Mouse (Mus musculus) stomach, postnatal 0 days (tissue): ENCODE measurements around the gene Vgf. TPM values are rescaled to one million over a fixed set of nuclear protein-coding genes. Genes with fewer than 3 reads are reported as not detected.

ENCODE experiments used
- ATAC-seq: fragments of 200-750 bp; cut with Nextera tagmentation; 2 replicates; pipeline ENCODE4 v1.8.0; 2017; ENCODE audit not compliant: low FRiP score, low TSS enrichment
- DNase-seq: peaks from one replicate; pipeline ENCODE4 v3.0.0-alpha.2; 2016; ENCODE audit warnings: low spot score
- H3K27ac ChIP-seq: fragments of 300-500 bp; sonication (generic); replicated peaks from 2 replicates; pipeline ENCODE4 v1.5.1; 2014; ENCODE audit warnings: mild to moderate bottlenecking, control low read depth
- H3K27me3 ChIP-seq: fragments of 300-500 bp; sonication (generic); 2 replicates; pipeline ENCODE4 v1.6.1; 2014; ENCODE audit warnings: low read length; ENCODE audit not compliant: control insufficient read depth, insufficient read depth
- H3K36me3 ChIP-seq: fragments of 300-500 bp; sonication (generic); 2 replicates; pipeline ENCODE4 v1.6.1; 2014; ENCODE audit warnings: low read length, mixed read lengths; ENCODE audit not compliant: control insufficient read depth, insufficient read depth
- H3K4me1 ChIP-seq: fragments of 300-500 bp; sonication (generic); replicated peaks from 2 replicates; pipeline ENCODE4 v1.6.1; 2014; ENCODE audit warnings: antibody characterized with exemption; ENCODE audit not compliant: control insufficient read depth, insufficient read depth
- H3K4me2 ChIP-seq: fragments of 300-500 bp; sonication (generic); replicated peaks from 2 replicates; pipeline ENCODE4 v1.6.1; 2014; ENCODE audit warnings: low read depth, mild to moderate bottlenecking, control low read depth, moderate library complexity
- H3K4me3 ChIP-seq: fragments of 300-500 bp; sonication (generic); 2 replicates; pipeline ENCODE4 v1.5.1; 2014; ENCODE audit warnings: low read depth, low read length, control low read depth
- H3K9ac ChIP-seq: fragments of 300-500 bp; sonication (generic); 2 replicates; pipeline ENCODE4 v1.6.1; 2014; ENCODE audit warnings: mild to moderate bottlenecking, low read length, control low read depth, mixed read lengths
- H3K9me3 ChIP-seq: fragments of 300-500 bp; sonication (generic); 2 replicates; pipeline ENCODE4 v1.6.1; 2016; ENCODE audit warnings: low read length; ENCODE audit not compliant: control insufficient read depth
- CTCF ChIP-seq: IDR thresholded peaks from 2 replicates; pipeline ENCODE4 v1.5.1; 2016; ENCODE audit warnings: antibody characterized with exemption, low read depth, mild to moderate bottlenecking, moderate library complexity
- EP300 ChIP-seq: optimal IDR thresholded peaks from 2 replicates; pipeline ENCODE3; 2016; ENCODE audit warnings: antibody characterized with exemption
- WGBS: fragments of 180-500 bp; shearing (Covaris S2); extraction: QIAGEN DNeasy Blood & Tissue Kit; methylation state at CpG from one replicate; pipeline ENCODE4 v1.1.7; 2014; 5-methylcytosine and 5-hydroxymethylcytosine counted together
- polyA plus RNA-seq: library from polyadenylated mRNA; unstranded; fragments of >200 nt; fragmentation: Nextera tagmentation; extraction: Ambion mirVana; gene quantifications from 2 replicates; pipeline ENCODE4 v1.2.1, GENCODE M21; 2015

Vgf gene
- polyA plus RNA-seq, 1 experiment from 2014 or later: 1.8 TPM

GRCm38 (mm10) chr5:137065923-137066322, 39.7 kb downstream of the Vgf start:
- WGBS: 66% methylated on average over 8 of the region's 8 CpGs
- no peak overlapping the region for H3K9ac ChIP-seq
- no peak overlapping the region for H3K4me2 ChIP-seq
- TF ChIP-seq EP300: no peak
- TF ChIP-seq CTCF: peak; percentile 18; the same call in 1 of the 2 replicates
- H3K4me1 ChIP-seq: no peaks in the 10 kb centered on the region
- no peaks in the 10 kb centered on the region for H3K27me3 ChIP-seq
- H3K4me3 ChIP-seq: no peak overlapping the region
- no peaks in the 10 kb centered on the region for H3K9me3 ChIP-seq
- no peak for DNase-seq
- ATAC-seq: no peak
- no peaks in the 10 kb centered on the region; the same call in 1 of the 2 replicates for H3K36me3 ChIP-seq
- no peak overlapping the region for H3K27ac ChIP-seq

GRCm38 (mm10) chr5:137068711-137069110, 42.5 kb downstream of the Vgf start:
- H3K4me2 ChIP-seq: no peak overlapping the region
- no peak for ATAC-seq
- 76% methylated on average over 4 of the region's 4 CpGs for WGBS

GRCm38 (mm10) chr5:137070881-137071605, 44.9 kb downstream of the Vgf start:
- Histone ChIP-seq H3K9ac (no peak overlapping the region), H3K36me3 (no peaks in the 10 kb centered on the region; the same call in 1 of the 2 replicates)
- TF ChIP-seq EP300: no peak
- no peak for TF ChIP-seq CTCF

More at GRCm38 (mm10) chr5:137068711-137069110, 42.5 kb downstream of the Vgf start:
- Histone ChIP-seq H3K9ac (no peak overlapping the region), H3K36me3 (no peaks in the 10 kb centered on the region; the same call in 1 of the 2 replicates), H3K27ac (no peak overlapping the region), H3K9me3 (no peaks in the 10 kb centered on the region), H3K4me3 (no peak overlapping the region), H3K27me3 (no peaks in the 10 kb centered on the region), H3K4me1 (peaks cover 2% of the 10 kb centered on the region; the same call in 1 of the 2 replicates)
- no peak for TF ChIP-seq CTCF
- TF ChIP-seq EP300: no peak
- no peak for DNase-seq

DNA sequence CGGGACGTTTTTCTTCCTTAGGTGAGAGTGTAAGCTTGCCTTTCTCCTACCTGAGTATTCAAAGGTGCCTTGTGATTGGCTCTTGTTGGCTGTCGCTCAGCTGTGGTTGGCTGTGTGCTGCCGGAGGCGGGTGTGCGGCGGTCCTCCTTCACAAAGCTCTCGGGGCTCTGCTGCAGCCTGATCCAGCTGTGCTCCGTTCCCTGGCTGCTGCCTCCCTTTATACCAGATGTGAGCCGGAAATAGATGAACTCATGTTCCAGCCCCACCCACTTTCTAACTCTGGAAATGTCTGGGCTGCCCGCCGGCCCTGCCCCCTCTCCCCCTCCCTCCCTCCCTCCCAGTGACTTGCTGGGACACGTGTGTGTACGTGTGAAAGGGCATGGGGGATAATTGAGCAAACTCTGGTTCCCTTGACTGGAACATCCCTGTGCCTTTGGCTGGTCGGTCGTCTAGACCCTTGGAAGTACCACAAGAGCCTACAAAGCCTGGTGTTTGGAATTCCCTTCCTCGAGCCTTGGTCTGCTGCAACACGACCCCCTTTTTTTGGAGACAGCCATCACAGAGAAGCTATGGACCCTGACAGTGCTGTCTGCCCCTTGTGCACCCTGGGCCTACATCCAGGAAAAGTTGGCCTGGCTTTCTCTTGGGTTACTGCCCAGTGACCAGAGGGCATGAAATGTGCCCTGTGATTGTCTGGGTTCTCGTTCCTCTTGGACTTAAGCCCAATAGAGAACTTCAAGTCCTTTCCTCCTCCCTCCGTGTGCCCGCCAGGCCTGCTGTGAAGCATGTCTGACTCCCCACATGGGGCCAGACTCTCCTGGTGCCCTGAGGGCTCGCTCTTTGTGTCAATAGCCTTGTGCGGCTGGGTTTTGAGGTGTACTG, 46.1 kb downstream of the Vgf start, which contains the start of gene Serpine1:
Serpine1 (minus strand) TSS at position 190 of the 882 bp plus-strand sequence.
- no peaks in the 10 kb centered on the region for H3K9me3 ChIP-seq
- TF ChIP-seq EP300 (peak; percentile 40), CTCF (no peak)
- 0 out of 2 replicates have a peak within 1 kb of the TSS, but pooled peaks have one; percentile 13 for H3K9ac ChIP-seq
- H3K4me3 ChIP-seq: peak within 1 kb of the TSS; percentile 18; the same call in 1 of the 2 replicates
- peak within 1 kb of the TSS; percentile 54 for H3K4me2 ChIP-seq
- ATAC-seq: peak; percentile 89
- 7% methylated on average over 23 of the region's 23 CpGs for WGBS
- no peaks in the 10 kb centered on the region for H3K27me3 ChIP-seq
- peak; percentile 79 for DNase-seq
- H3K36me3 ChIP-seq: no peaks in the 10 kb centered on the region; the same call in 1 of the 2 replicates
- H3K4me1 ChIP-seq: peaks cover 4% of the 10 kb centered on the region; the same call in 1 of the 2 replicates
- H3K27ac ChIP-seq: peak within 1 kb of the TSS; percentile 84

More at GRCm38 (mm10) chr5:137070881-137071605, 44.9 kb downstream of the Vgf start:
- H3K27me3 ChIP-seq: no peaks in the 10 kb centered on the region
- ATAC-seq: no peak
- no peak overlapping the region for H3K27ac ChIP-seq
- peak overlapping the region; percentile 54 for H3K4me2 ChIP-seq
- no peak for DNase-seq
- H3K9me3 ChIP-seq: no peaks in the 10 kb centered on the region
- H3K4me1 ChIP-seq: peaks cover 4% of the 10 kb centered on the region; the same call in 1 of the 2 replicates
- no peak overlapping the region for H3K4me3 ChIP-seq
- WGBS: 90% methylated on average over 18 of the region's 19 CpGs

GRCm38 (mm10) chr5:137073141-137073540, 46.9 kb downstream of the Vgf start:
- H3K9me3 ChIP-seq: no peaks in the 10 kb centered on the region
- H3K4me1 ChIP-seq: peaks cover 4% of the 10 kb centered on the region; the same call in 1 of the 2 replicates
- no peak overlapping the region for H3K4me2 ChIP-seq
- ATAC-seq (no peak), DNase-seq (no peak)
- TF ChIP-seq EP300 (no peak), CTCF (no peak)
- H3K27ac ChIP-seq: peak overlapping the region; percentile 84; the same call in 1 of the 2 replicates
- no peak overlapping the region for H3K4me3 ChIP-seq
- no peak overlapping the region for H3K9ac ChIP-seq
- no peaks in the 10 kb centered on the region for H3K27me3 ChIP-seq
- H3K36me3 ChIP-seq: no peaks in the 10 kb centered on the region
- 90% methylated on average over 8 of the region's 8 CpGs for WGBS
